Mouse (Mus musculus): ENCODE measurements around the gene Wdr95. TPM values are rescaled to one million over a fixed set of nuclear protein-coding genes. Genes with fewer than 3 reads are reported as not detected.

Wdr95 gene
- polyA plus RNA-seq, 1 experiment from 2014 or later: not detected

- no peak overlapping the region for H3K27ac ChIP-seq
- H3K4me1 ChIP-seq (replicated peaks): peaks cover 20% of the 10 kb centered on the region
- no peaks in the 10 kb centered on the region for H3K36me3 ChIP-seq
- H3K27me3 ChIP-seq: no peaks in the 10 kb centered on the region
- no peak overlapping the region for H3K9ac ChIP-seq
- DNase-seq (no peak), ATAC-seq (ENCODE audit: low read depth) (no peak)
- no peak overlapping the region for H3K4me3 ChIP-seq (replicated peaks)
- H3K4me2 ChIP-seq: no peak overlapping the region
- no peaks in the 10 kb centered on the region for H3K9me3 ChIP-seq (replicated peaks)
- 69% methylated on average over 1 of the region's 1 CpGs for WGBS (ENCODE audit: insufficient replicate concordance)
Measured at GRCm38 (mm10) chr5:149585231-149585630, 56.8 kb downstream of the Wdr95 start.

GRCm38 (mm10) chr5:149585910-149586309 is 57.4 kb downstream of the Wdr95 start:
- H3K4me2 ChIP-seq: no peak overlapping the region
- 50% methylated on average over 10 of the region's 10 CpGs for WGBS (ENCODE audit: insufficient replicate concordance)
- ATAC-seq (ENCODE audit: low read depth) (no peak), DNase-seq (no peak)
- H3K9ac ChIP-seq: no peak overlapping the region
- no peaks in the 10 kb centered on the region for H3K27me3 ChIP-seq
- H3K4me1 ChIP-seq (replicated peaks): peaks cover 21% of the 10 kb centered on the region
- no peak overlapping the region for H3K27ac ChIP-seq
- H3K4me3 ChIP-seq (replicated peaks): no peak overlapping the region
- H3K36me3 ChIP-seq: no peaks in the 10 kb centered on the region
- no peaks in the 10 kb centered on the region for H3K9me3 ChIP-seq (replicated peaks)

GRCm38 (mm10) chr5:149587327-149587895 is 58.9 kb downstream of the Wdr95 start:
- Histone ChIP-seq H3K4me2 (no peak overlapping the region), H3K27me3 (no peaks in the 10 kb centered on the region), H3K9me3 (replicated peaks) (no peaks in the 10 kb centered on the region), H3K4me3 (replicated peaks) (no peak overlapping the region), H3K36me3 (no peaks in the 10 kb centered on the region), H3K4me1 (replicated peaks) (peaks cover 21% of the 10 kb centered on the region), H3K27ac (no peak overlapping the region), H3K9ac (no peak overlapping the region)
- ATAC-seq (ENCODE audit: low read depth): no peak
- DNase-seq: no peak
- WGBS (ENCODE audit: insufficient replicate concordance): 34% methylated on average over 11 of the region's 11 CpGs

- Histone ChIP-seq H3K4me3 (replicated peaks) (no peak overlapping the region), H3K4me2 (no peak overlapping the region), H3K36me3 (no peaks in the 10 kb centered on the region), H3K27ac (no peak overlapping the region), H3K4me1 (replicated peaks) (peaks cover 21% of the 10 kb centered on the region), H3K9me3 (replicated peaks) (no peaks in the 10 kb centered on the region), H3K27me3 (no peaks in the 10 kb centered on the region), H3K9ac (no peak overlapping the region)
- 16% methylated on average over 7 of the region's 7 CpGs for WGBS (ENCODE audit: insufficient replicate concordance)
- ATAC-seq (ENCODE audit: low read depth) (no peak; the same call in 1 of the 2 replicates), DNase-seq (no peak)
Measured at GRCm38 (mm10) chr5:149588814-149589534, 60.5 kb downstream of the Wdr95 start.

- Histone ChIP-seq H3K9me3 (replicated peaks) (no peaks in the 10 kb centered on the region), H3K27ac (no peak overlapping the region), H3K36me3 (no peaks in the 10 kb centered on the region), H3K27me3 (no peaks in the 10 kb centered on the region), H3K4me3 (replicated peaks) (no peak overlapping the region), H3K4me1 (replicated peaks) (peaks cover 21% of the 10 kb centered on the region), H3K9ac (no peak overlapping the region), H3K4me2 (no peak overlapping the region)
- ATAC-seq (ENCODE audit: low read depth): no peak
- DNase-seq: no peak
- 32% methylated on average over 3 of the region's 3 CpGs for WGBS (ENCODE audit: insufficient replicate concordance)
Measured at GRCm38 (mm10) chr5:149589932-149590331, 61.5 kb downstream of the Wdr95 start.

GRCm38 (mm10) chr5:149594215-149594614 is 65.7 kb downstream of the Wdr95 start:
- 50% methylated on average over 3 of the region's 3 CpGs for WGBS (ENCODE audit: insufficient replicate concordance)
- H3K4me1 ChIP-seq (replicated peaks): 0 out of 2 replicates have a peak, but pooled peaks cover 4% of the 10 kb centered on the region

GRCm38 (mm10) chr5:149597351-149597750 is 68.9 kb downstream of the Wdr95 start:
- Histone ChIP-seq H3K4me1 (replicated peaks) (no peaks in the 10 kb centered on the region), H3K9me3 (replicated peaks) (no peaks in the 10 kb centered on the region), H3K4me3 (replicated peaks) (no peak overlapping the region), H3K27me3 (no peaks in the 10 kb centered on the region), H3K9ac (no peak overlapping the region), H3K27ac (no peak overlapping the region), H3K4me2 (no peak overlapping the region), H3K36me3 (no peaks in the 10 kb centered on the region)
- DNase-seq (no peak), ATAC-seq (ENCODE audit: low read depth) (no peak)
- WGBS (ENCODE audit: insufficient replicate concordance): 47% methylated on average over 18 of the region's 18 CpGs

More at GRCm38 (mm10) chr5:149594215-149594614, 65.7 kb downstream of the Wdr95 start:
- Histone ChIP-seq H3K27ac (no peak overlapping the region), H3K4me2 (no peak overlapping the region), H3K9ac (no peak overlapping the region), H3K36me3 (no peaks in the 10 kb centered on the region), H3K4me3 (replicated peaks) (no peak overlapping the region), H3K9me3 (replicated peaks) (no peaks in the 10 kb centered on the region), H3K27me3 (no peaks in the 10 kb centered on the region)
- DNase-seq: no peak
- ATAC-seq (ENCODE audit: low read depth): no peak

- H3K9me3 ChIP-seq (replicated peaks): no peaks in the 10 kb centered on the region
- no peak overlapping the region for H3K27ac ChIP-seq
- 70% methylated on average over 3 of the region's 3 CpGs for WGBS (ENCODE audit: insufficient replicate concordance)
- H3K36me3 ChIP-seq: no peaks in the 10 kb centered on the region
- H3K4me2 ChIP-seq: no peak overlapping the region
- H3K9ac ChIP-seq: no peak overlapping the region
- ATAC-seq (ENCODE audit: low read depth) (no peak), DNase-seq (no peak)
- no peaks in the 10 kb centered on the region for H3K4me1 ChIP-seq (replicated peaks)
- no peak overlapping the region for H3K4me3 ChIP-seq (replicated peaks)
- no peaks in the 10 kb centered on the region for H3K27me3 ChIP-seq
Measured at GRCm38 (mm10) chr5:149601996-149602395, 73.5 kb downstream of the Wdr95 start.

GRCm38 (mm10) chr5:149603241-149603640 is 74.8 kb downstream of the Wdr95 start:
- no peak overlapping the region for H3K27ac ChIP-seq
- no peak for ATAC-seq (ENCODE audit: low read depth)
- H3K4me1 ChIP-seq (replicated peaks): no peaks in the 10 kb centered on the region
- no peaks in the 10 kb centered on the region for H3K9me3 ChIP-seq (replicated peaks)
- no peak overlapping the region for H3K9ac ChIP-seq
- 66% methylated on average over 3 of the region's 3 CpGs for WGBS (ENCODE audit: insufficient replicate concordance)
- H3K27me3 ChIP-seq: no peaks in the 10 kb centered on the region
- no peak for DNase-seq
- H3K4me3 ChIP-seq (replicated peaks): no peak overlapping the region
- no peaks in the 10 kb centered on the region for H3K36me3 ChIP-seq
- H3K4me2 ChIP-seq: no peak overlapping the region

GRCm38 (mm10) chr5:149607083-149607720 is 78.7 kb downstream of the Wdr95 start:
- no peaks in the 10 kb centered on the region for H3K4me1 ChIP-seq (replicated peaks)
- H3K36me3 ChIP-seq: no peaks in the 10 kb centered on the region
- no peak for ATAC-seq (ENCODE audit: low read depth)
- no peak for DNase-seq
- WGBS (ENCODE audit: insufficient replicate concordance): 66% methylated on average over 8 of the region's 8 CpGs
- no peak overlapping the region for H3K27ac ChIP-seq
- H3K27me3 ChIP-seq: no peaks in the 10 kb centered on the region
- no peaks in the 10 kb centered on the region for H3K9me3 ChIP-seq (replicated peaks)
- H3K4me3 ChIP-seq (replicated peaks): no peak overlapping the region
- H3K4me2 ChIP-seq: no peak overlapping the region
- no peak overlapping the region for H3K9ac ChIP-seq

- H3K4me3 ChIP-seq (replicated peaks): no peak overlapping the region
- H3K4me2 ChIP-seq: no peak overlapping the region
- DNase-seq: no peak
- H3K9me3 ChIP-seq (replicated peaks): no peaks in the 10 kb centered on the region
- no peak for ATAC-seq (ENCODE audit: low read depth)
- no peaks in the 10 kb centered on the region for H3K27me3 ChIP-seq
- H3K4me1 ChIP-seq (replicated peaks): no peaks in the 10 kb centered on the region
- H3K9ac ChIP-seq: no peak overlapping the region
- 66% methylated on average over 16 of the region's 16 CpGs for WGBS (ENCODE audit: insufficient replicate concordance)
- peaks cover 12% of the 10 kb centered on the region for H3K36me3 ChIP-seq
- no peak overlapping the region for H3K27ac ChIP-seq
Measured at GRCm38 (mm10) chr5:149611476-149612164, 83.1 kb downstream of the Wdr95 start.
